Mouse (Mus musculus) thymus, adult 2 months (tissue): ENCODE measurements at regions not wholly inside any gene's neighbourhood (a gene's known extent, or its start where the extent isn't known, plus 50 kb on each side); places are given as distances from the start of the nearest gene placed in this dataset.

ENCODE experiments used
- CTCF ChIP-seq: fragments of 200-500 bp; IDR thresholded peaks from 2 replicates; pipeline ENCODE4 v1.5.1; 2012; ENCODE audit warnings: mild to moderate bottlenecking, control low read depth, low read length, moderate library complexity, borderline replicate concordance; ENCODE audit not compliant: control insufficient read depth, poor library complexity, insufficient read depth; ENCODE audit errors: extremely low read depth
- POLR2A ChIP-seq: fragments of 200-500 bp; IDR thresholded peaks from 2 replicates; pipeline ENCODE4 v1.6.1; 2012; ENCODE audit warnings: mild to moderate bottlenecking, low read length, control low read depth, moderate library complexity; ENCODE audit not compliant: control insufficient read depth, poor library complexity, insufficient read depth; ENCODE audit errors: extremely low read depth

DNA sequence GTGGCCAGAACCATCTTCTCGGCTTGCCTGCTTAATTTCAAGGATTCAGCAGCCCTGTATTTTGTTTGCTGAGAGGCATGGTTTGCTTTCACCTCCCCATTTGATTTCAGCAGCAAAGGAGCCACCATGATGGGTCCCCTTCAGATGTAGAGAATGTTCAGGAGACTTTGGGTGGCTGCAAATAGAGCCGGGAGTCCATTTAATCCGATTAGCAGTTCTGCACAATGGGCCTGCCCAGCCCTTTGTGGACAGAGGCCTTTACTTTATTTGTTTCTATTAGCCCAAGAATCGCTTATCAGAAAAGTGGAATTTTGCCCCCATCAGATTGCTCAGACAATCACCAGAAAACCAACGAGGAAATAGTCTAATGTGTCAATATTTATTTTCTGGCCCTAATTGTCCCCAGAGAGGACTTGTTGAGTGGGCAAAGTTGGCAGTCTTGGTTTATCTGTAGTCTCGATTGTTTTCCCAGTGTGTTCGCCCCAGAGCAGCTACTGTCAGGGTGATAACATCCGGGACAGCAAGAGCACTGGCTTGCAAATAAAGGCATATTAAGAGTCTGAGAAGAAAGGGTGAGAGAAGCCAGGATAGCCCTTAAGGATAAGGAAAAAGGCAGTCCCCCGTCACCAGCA, 130.6 kb upstream of the Kiz start:
- TF ChIP-seq CTCF = no peak
- no peak for TF ChIP-seq POLR2A
